Mouse (Mus musculus): Measurements from ENCODE around the gene Gm10322. TPM values are rescaled to one million over a fixed set of nuclear protein-coding genes. Genes with fewer than 3 reads are reported as not detected.

Gene Gm10322
- total RNA-seq, 2 experiments from 2014 or later = not detected

GRCm38 (mm10) chr10:59645153-59645552 is 29.3 kb downstream of the Gm10322 start:
- no peak for DNase-seq (ENCODE audit: low spot score in 2 of 2)

DNA sequence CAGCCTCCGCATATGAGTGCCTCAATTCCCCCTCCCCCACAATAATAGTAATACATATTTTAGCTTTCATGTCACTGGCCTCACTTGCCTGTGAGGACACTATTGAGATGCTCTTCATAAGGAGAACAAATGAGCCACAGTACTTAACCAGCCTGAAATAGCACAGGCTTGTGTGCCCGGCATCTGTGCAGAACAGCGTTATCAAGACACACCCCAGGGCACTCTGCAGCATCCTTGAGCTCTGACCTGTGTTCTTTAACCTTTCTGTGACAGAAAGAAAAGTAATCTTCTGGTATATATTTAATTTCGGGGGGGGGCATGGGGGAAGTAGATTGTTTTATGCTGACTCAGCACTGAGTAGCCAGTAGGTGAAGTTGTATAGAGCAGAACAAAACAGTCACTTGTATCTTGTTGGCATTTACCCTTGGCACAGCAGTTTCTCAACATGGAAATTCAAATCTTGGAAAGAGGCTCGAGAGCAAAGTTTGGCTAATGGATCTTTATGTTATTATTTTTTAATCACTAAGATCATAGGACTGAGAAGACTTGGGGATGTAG is 31.0 kb downstream of the Gm10322 start:
- DNase-seq (ENCODE audit: low spot score in 2 of 2) = no peak

- no peak for DNase-seq (ENCODE audit: low spot score in 2 of 2)
These were observed 40.9 kb downstream of the Gm10322 start for GRCm38 (mm10) chr10:59656799-59657198.

DNA sequence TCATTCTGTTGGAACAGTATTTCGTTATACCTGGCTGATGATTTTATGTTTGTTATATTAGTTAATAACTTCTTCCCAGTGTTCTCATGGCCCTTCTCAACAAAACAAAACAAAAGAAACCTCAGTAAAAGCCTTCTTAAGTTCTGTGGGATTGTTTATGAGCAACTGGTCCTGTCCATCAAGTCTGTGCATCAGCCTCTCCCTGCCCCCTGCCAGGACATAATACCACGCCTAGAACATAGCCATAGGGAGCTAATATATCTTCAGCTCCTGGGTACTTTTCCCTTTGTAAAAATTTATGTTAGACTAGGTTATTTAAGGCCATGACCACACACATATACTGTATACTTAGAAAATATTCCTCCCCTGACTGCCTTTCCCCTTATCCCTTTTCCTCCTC is 48.9 kb downstream of the Gm10322 start:
- no peak for DNase-seq (ENCODE audit: low spot score in 2 of 2)

GRCm38 (mm10) chr10:59665503-59666291 is 49.8 kb downstream of the Gm10322 start:
- DNase-seq (ENCODE audit: low spot score in 2 of 2) = no peak

Other genes with a start within 250 kb of the Gm10322 start
- 10 to 100 TPM; 46.4 to 50.8 TPM for gene Gm10273, start 220.4 kb upstream of the Gm10322 start, total RNA-seq (2021)
- not detected for gene Pla2g12b, start 212.4 kb upstream of the Gm10322 start, total RNA-seq (2021)
- under 1 TPM; 0.19 to 0.35 TPM for gene Oit3, start 174.3 kb upstream of the Gm10322 start, total RNA-seq (2021)
- gene Mcu, start 629 bp downstream of the Gm10322 start, total RNA-seq (2021) = 10 to 100 TPM; 35.6 to 39.9 TPM
- 10 to 100 TPM; 89.9 to 92.1 TPM for gene Micu1, start 86.4 kb downstream of the Gm10322 start, total RNA-seq (2021)

All from left cerebral cortex, adult 18-20 months (tissue).